Mouse (Mus musculus) heart, embryonic 12.5 days (tissue): ENCODE data around the gene Slco4a1. TPM values are rescaled to one million over a fixed set of nuclear protein-coding genes. Genes with fewer than 3 reads are reported as not detected.

Source experiments
- ATAC-seq: fragments of 200-750 bp; cut with Nextera tagmentation; 2 replicates; pipeline ENCODE4 v1.8.0; 2017; ENCODE audit warnings: moderate TSS enrichment, moderate library complexity; ENCODE audit not compliant: insufficient number of reproducible peaks, low FRiP score
- H3K27ac ChIP-seq: fragments of 300-500 bp; sonication (generic); 2 replicates; pipeline ENCODE4 v1.5.1; 2016; ENCODE audit warnings: mild to moderate bottlenecking, moderate library complexity; ENCODE audit not compliant: poor library complexity, severe bottlenecking
- H3K27me3 ChIP-seq: fragments of 300-500 bp; sonication (generic); replicated peaks from 2 replicates; pipeline ENCODE4 v1.6.1; 2016; ENCODE audit warnings: mild to moderate bottlenecking, moderate library complexity
- H3K36me3 ChIP-seq: fragments of 300-500 bp; sonication (generic); 2 replicates; pipeline ENCODE4 v1.6.1; 2016; ENCODE audit warnings: mild to moderate bottlenecking, moderate library complexity
- H3K4me1 ChIP-seq: fragments of 300-500 bp; sonication (generic); replicated peaks from 2 replicates; pipeline ENCODE4 v1.6.1; 2016; ENCODE audit warnings: mild to moderate bottlenecking
- H3K4me2 ChIP-seq: fragments of 300-500 bp; sonication (generic); 2 replicates; pipeline ENCODE4 v1.6.1; 2016; ENCODE audit warnings: mild to moderate bottlenecking, moderate library complexity
- H3K4me3 ChIP-seq: fragments of 300-500 bp; sonication (generic); 2 replicates; pipeline ENCODE4 v1.5.1; 2016; ENCODE audit warnings: mild to moderate bottlenecking
- H3K9ac ChIP-seq: fragments of 300-500 bp; sonication (generic); 2 replicates; pipeline ENCODE4 v1.6.1; 2016; ENCODE audit warnings: mild to moderate bottlenecking, moderate library complexity
- H3K9me3 ChIP-seq: fragments of 300-500 bp; sonication (generic); replicated peaks from 2 replicates; pipeline ENCODE4 v1.6.1; 2016; ENCODE audit warnings: mild to moderate bottlenecking, moderate library complexity
- WGBS: fragments of 180-500 bp; shearing (Covaris S2); methylation state at CpG from one replicate; pipeline ENCODE4 v1.1.7; 2016; 5-methylcytosine and 5-hydroxymethylcytosine counted together
- polyA plus RNA-seq: library from polyadenylated mRNA; unstranded; fragments of >200 nt; fragmentation: Nextera tagmentation; extraction: Ambion mirVana; gene quantifications from 2 replicates; pipeline ENCODE4 v1.2.1, GENCODE M21; 2016

The Slco4a1 gene
- polyA plus RNA-seq, 1 experiment from 2014 or later: 0.51 TPM

DNA sequence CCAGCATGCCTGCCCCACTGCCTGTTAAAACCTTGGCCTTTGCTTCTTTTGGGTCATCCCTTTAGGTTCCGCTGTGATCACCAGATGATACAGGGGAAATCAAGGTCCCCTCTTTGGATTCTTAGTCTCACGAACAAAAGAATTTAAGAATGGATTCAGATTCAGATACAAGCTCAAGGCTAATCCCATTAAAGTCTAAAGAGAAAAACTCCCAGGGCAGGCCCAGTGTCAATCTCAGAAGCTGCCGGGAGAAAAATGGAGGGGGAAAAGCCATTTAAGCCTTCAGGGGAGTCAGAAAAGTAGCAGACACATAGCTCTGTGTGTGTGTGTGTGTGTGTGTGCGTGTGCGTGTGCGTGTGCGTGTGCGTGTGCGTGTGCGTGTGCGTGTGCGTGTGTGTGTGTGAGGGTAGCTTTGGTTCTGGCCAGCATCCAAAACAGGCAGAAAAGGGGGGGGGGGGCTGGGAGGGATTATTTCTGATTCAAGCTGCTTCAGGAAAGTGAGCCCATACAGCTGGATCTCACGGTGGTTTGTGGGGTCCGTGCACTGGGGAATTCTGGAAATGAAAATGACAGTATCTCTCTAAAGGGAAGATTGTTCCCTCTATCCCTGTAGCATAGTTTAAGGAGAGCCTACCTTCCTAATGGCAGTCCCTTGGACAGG lies 52.5 kb downstream of the Slco4a1 start:
- H3K27me3 ChIP-seq: peaks cover 29% of the 10 kb centered on the region; the same call in 1 of the 2 replicates
- 76% methylated on average over 14 of the region's 14 CpGs for WGBS

DNA sequence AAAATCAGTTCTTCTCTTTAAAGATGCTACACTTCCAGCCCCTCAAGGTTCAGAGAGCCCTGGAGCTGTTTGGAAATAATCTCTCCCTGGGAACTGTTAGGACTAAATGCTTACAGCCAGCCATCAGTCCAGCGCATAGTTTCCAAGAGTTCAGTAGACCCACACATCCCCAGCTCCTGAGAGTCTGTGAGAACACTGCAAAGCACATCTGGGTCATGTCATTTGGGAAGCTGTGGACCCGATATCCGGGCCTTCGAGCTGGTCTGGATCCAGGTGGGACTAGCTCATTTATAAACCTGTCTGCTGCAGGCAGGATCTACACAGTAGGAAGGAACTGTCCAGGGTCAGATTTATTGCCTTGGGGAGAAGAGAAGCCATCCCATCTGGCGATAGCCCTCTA lies 54.8 kb downstream of the Slco4a1 start:
- Histone ChIP-seq H3K4me2 (no peak overlapping the region), H3K27me3 (0 out of 2 replicates have a peak, but pooled peaks cover 13% of the 10 kb centered on the region), H3K27ac (no peak overlapping the region), H3K4me1 (peaks cover 30% of the 10 kb centered on the region), H3K9ac (no peak overlapping the region), H3K36me3 (no peaks in the 10 kb centered on the region), H3K9me3 (no peaks in the 10 kb centered on the region), H3K4me3 (no peak overlapping the region)
- no peak for ATAC-seq
- WGBS: 72% methylated on average over 5 of the region's 5 CpGs

More for the DNA sequence above, 52.5 kb downstream of the Slco4a1 start:
- no peaks in the 10 kb centered on the region for H3K36me3 ChIP-seq
- no peak overlapping the region for H3K4me2 ChIP-seq
- H3K4me1 ChIP-seq: peaks cover 22% of the 10 kb centered on the region
- no peak overlapping the region for H3K4me3 ChIP-seq
- no peak for ATAC-seq
- no peak overlapping the region for H3K27ac ChIP-seq
- no peaks in the 10 kb centered on the region for H3K9me3 ChIP-seq
- H3K9ac ChIP-seq: no peak overlapping the region

DNA sequence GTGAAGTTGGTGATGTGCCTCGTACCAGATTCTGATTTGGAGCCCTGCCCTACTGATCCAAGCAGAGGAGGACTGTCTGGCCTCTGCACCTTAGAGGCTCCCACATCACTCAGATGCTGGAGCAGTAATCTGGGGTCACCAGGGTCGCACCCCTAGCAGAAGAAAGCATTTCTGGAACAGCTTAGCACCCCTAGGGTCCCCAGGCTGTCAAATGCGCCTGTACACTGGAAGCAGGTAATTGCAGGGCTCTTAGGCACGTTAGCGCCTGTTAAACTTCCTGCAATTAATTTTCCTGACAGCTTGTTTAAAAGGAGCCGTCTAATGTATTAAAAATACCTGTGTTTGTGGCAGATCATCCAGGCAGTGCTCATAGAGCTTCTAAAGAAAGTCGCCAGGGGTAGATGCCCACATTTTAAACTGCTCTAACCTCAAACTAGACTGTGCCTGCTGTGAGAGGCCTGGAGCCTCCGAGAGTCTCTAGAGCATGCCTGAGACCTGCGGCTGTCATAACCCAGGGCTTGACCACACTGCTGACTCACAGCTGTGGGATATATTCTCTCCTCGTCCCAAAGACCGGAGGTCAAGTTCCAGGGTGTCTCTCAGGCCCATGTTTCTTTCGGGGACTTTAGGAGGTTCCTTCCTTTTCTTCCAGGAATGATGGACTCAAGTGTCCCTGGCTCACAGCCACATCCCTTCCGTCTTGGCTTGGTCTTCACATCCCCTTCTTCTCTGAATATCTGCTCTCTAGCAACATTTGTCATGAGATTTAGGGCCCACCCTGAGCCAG lies 56.0 kb downstream of the Slco4a1 start:
- peaks cover 30% of the 10 kb centered on the region for H3K4me1 ChIP-seq
- no peak overlapping the region for H3K27ac ChIP-seq
- no peak for ATAC-seq
- H3K9me3 ChIP-seq: no peaks in the 10 kb centered on the region
- H3K36me3 ChIP-seq: no peaks in the 10 kb centered on the region
- H3K9ac ChIP-seq: no peak overlapping the region
- 0 out of 2 replicates have a peak, but pooled peaks cover 5% of the 10 kb centered on the region for H3K27me3 ChIP-seq
- 51% methylated on average over 13 of the region's 13 CpGs for WGBS
- no peak overlapping the region for H3K4me2 ChIP-seq
- H3K4me3 ChIP-seq: no peak overlapping the region

DNA sequence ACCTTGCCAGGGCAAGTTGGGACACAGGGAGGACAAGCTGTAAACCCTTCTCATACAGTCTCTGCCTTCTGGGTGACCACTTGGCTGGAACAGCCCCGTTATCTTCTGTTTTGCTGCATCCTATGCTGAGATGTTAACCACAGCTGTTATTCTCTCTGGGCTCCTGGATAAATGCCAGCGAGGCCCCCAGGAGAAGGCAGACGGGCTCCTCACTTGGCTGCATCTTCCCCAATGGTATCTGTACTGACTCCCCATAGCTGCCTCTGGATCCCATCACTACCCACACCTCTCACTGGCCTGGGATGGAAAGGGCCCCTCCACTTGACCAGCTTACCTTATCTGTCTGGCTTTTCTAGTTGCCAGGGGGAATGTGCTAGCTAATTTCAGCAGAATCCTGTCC lies 57.0 kb downstream of the Slco4a1 start:
- no peak overlapping the region for H3K27ac ChIP-seq
- no peak overlapping the region for H3K4me2 ChIP-seq
- peaks cover 30% of the 10 kb centered on the region for H3K4me1 ChIP-seq
- no peaks in the 10 kb centered on the region for H3K9me3 ChIP-seq
- no peak overlapping the region for H3K9ac ChIP-seq
- no peaks in the 10 kb centered on the region for H3K36me3 ChIP-seq
- ATAC-seq: peak; percentile 57; the same call in 1 of the 2 replicates
- H3K27me3 ChIP-seq: 0 out of 2 replicates have a peak, but pooled peaks cover 5% of the 10 kb centered on the region
- no peak overlapping the region for H3K4me3 ChIP-seq
- 21% methylated on average over 3 of the region's 3 CpGs for WGBS

DNA sequence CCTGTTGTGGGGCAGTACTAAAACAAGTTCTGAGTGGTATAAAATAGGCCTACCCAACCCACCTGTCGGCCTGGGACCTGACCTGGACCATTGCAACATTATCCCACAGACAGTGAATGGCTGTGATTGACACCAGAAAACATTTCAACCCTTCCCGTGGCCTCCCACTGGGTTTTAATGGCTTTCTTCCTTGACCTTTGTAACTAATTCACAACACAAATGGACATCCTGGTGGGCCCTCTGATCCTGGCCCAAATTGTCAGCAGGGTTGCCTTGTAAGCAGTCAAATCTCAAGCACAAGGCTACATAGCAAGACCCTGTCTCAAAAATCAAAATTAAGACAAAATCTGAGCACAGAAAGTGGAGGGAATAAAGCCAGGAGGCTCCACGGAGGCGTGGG lies 57.8 kb downstream of the Slco4a1 start:
- no peaks in the 10 kb centered on the region for H3K9me3 ChIP-seq
- 59% methylated on average over 4 of the region's 4 CpGs for WGBS
- peaks cover 30% of the 10 kb centered on the region for H3K4me1 ChIP-seq
- H3K4me3 ChIP-seq: no peak overlapping the region
- no peaks in the 10 kb centered on the region for H3K36me3 ChIP-seq
- no peak for ATAC-seq
- no peak overlapping the region for H3K27ac ChIP-seq
- no peak overlapping the region for H3K9ac ChIP-seq
- H3K4me2 ChIP-seq: no peak overlapping the region
- H3K27me3 ChIP-seq: 0 out of 2 replicates have a peak, but pooled peaks cover 5% of the 10 kb centered on the region

DNA sequence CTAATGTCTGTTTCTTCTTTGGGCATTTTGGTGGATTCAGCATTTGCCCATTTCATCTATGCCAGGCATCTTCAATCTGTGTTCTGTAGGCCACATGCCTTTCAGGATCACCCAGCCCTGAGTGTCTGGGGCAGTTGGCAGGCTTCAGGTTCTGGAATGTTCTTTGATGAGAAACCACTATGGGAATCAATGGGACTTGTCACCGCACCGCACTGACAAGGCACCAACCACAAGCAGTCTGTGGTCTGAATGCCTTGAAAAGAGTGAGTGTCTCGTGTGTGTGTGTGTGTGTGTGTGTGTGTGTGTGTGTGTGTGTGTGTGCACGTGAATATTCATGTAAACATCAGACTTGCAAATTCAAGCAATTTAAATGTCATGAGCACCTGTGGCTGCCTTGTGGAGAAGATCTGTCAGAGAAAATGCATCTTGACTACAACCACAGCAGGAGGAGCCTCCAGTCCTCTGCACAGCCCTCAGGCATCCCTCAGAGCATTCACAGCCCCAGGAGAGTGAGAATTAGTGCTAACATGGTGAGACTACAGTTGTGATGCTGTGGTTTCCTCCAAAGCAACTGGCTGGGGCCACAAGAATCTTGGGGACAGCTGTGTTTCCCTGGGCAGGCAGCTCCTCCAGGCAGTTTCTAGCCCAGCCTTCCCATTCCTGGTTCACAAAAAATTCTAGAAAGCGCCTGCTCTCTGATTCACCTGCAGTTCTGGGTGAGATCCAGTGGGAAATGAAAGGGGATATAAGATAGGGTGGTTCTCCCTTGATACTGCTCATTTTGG lies 65.6 kb downstream of the Slco4a1 start:
- WGBS: 56% methylated on average over 5 of the region's 5 CpGs
- Histone ChIP-seq H3K9me3 (no peaks in the 10 kb centered on the region), H3K27me3 (peaks cover 35% of the 10 kb centered on the region), H3K36me3 (no peaks in the 10 kb centered on the region), H3K4me2 (no peak overlapping the region), H3K4me3 (no peak overlapping the region), H3K27ac (no peak overlapping the region), H3K9ac (no peak overlapping the region), H3K4me1 (no peaks in the 10 kb centered on the region)
- no peak for ATAC-seq

DNA sequence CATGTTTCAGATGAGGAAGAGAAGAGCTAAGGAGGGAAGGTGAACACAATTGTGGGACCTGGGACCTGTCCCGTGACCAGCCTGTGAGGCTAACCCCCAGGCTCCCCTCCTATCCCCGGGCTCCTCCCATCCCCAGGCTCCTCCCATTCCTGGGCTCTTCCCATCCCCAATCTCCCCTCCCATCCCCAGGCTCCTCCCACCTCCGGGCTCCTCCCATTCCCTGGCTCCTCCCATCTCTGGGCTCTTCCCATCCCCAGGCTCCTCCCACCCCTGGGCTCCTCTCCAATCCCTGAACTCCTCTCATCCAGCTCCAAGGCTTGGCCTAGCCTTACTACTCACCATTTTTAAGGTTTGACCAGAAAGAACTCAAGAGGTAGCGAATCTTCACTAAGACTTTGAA lies 66.8 kb downstream of the Slco4a1 start:
- Histone ChIP-seq H3K27ac (no peak overlapping the region), H3K4me1 (peaks cover 2% of the 10 kb centered on the region; the same call in 1 of the 2 replicates), H3K36me3 (no peaks in the 10 kb centered on the region), H3K27me3 (peaks cover 47% of the 10 kb centered on the region), H3K9me3 (no peaks in the 10 kb centered on the region), H3K9ac (no peak overlapping the region), H3K4me3 (no peak overlapping the region), H3K4me2 (no peak overlapping the region)
- ATAC-seq: no peak; the same call in 1 of the 2 replicates
- WGBS: 61% methylated on average over 4 of the region's 4 CpGs

Other genes with a start within 250 kb of the Slco4a1 start
- 31.7 and 38.1 TPM in 2 replicates for gene Lama5, start 230.4 kb upstream of the Slco4a1 start, polyA plus RNA-seq
- gene Rps21, start 198.9 kb upstream of the Slco4a1 start, polyA plus RNA-seq: 336 and 349 TPM in 2 replicates
- gene Cables2, start 182.7 kb upstream of the Slco4a1 start, polyA plus RNA-seq: 15.8 and 16.2 TPM in 2 replicates
- not detected in 2 replicates for gene Rbbp8nl, start 166.4 kb upstream of the Slco4a1 start, polyA plus RNA-seq
- 24.7 and 28.4 TPM in 2 replicates for gene Gata5, start 121.5 kb upstream of the Slco4a1 start, polyA plus RNA-seq
- gene Ntsr1, start 43.7 kb downstream of the Slco4a1 start, polyA plus RNA-seq: 0.80 and 0.94 TPM in 2 replicates
- gene Mrgbp, start 125.1 kb downstream of the Slco4a1 start, polyA plus RNA-seq: 25.1 and 25.3 TPM in 2 replicates
- 58.0 and 62.1 TPM in 2 replicates for gene Ogfr, start 133.0 kb downstream of the Slco4a1 start, polyA plus RNA-seq
- 34.0 and 36.8 TPM in 2 replicates for gene Col9a3, start 141.5 kb downstream of the Slco4a1 start, polyA plus RNA-seq
- 0.13 TPM in 1 of 2 replicates, not detected in the other for gene Tcfl5, start 186.5 kb downstream of the Slco4a1 start, polyA plus RNA-seq